Mouse (Mus musculus): ENCODE results near the gene Acta2. TPM values are rescaled to one million over a fixed set of nuclear protein-coding genes. Genes with fewer than 3 reads are reported as not detected.

The Acta2 gene
- total RNA-seq, 2 experiments from 2014 or later, result 391 to 443 TPM

- intact Hi-C loops (cut with DNase I), result no loop called here
- no peak for DNase-seq
Measured at GRCm38 (mm10) chr19:34270824-34271464, 15.6 kb upstream of the Acta2 start.

GRCm38 (mm10) chr19:34270106-34270726, 14.8 kb upstream of the Acta2 start:
- DNase-seq, result peak; percentile 22 to 36
- intact Hi-C loops (cut with DNase I), result no loop called here

GRCm38 (mm10) chr19:34268991-34269390, 13.6 kb upstream of the Acta2 start:
- intact Hi-C loops (cut with DNase I), result no loop called here
- DNase-seq, result no peak

GRCm38 (mm10) chr19:34265604-34266193, 10.3 kb upstream of the Acta2 start:
- intact Hi-C loops (cut with DNase I), result no loop called here
- DNase-seq, result peak in 1 of 2 experiments; percentile 32

GRCm38 (mm10) chr19:34262273-34262974, 7.0 kb upstream of the Acta2 start:
- no peak for DNase-seq
- intact Hi-C loops (cut with DNase I), result no loop called here

GRCm38 (mm10) chr19:34256936-34257335, 1.5 kb upstream of the Acta2 start:
- intact Hi-C loops (cut with DNase I), result no loop called here

GRCm38 (mm10) chr19:34256149-34256548, 759 bp upstream of the Acta2 start:
- no peak for DNase-seq
- intact Hi-C loops (cut with DNase I), result no loop called here

More at GRCm38 (mm10) chr19:34256936-34257335, 1.5 kb upstream of the Acta2 start:
- DNase-seq, result no peak

- DNase-seq, result peak; percentile 27 to 39
Measured at GRCm38 (mm10) chr19:34254101-34254879, 1.1 kb downstream of the Acta2 start.

GRCm38 (mm10) chr19:34252450-34252849, 2.9 kb downstream of the Acta2 start:
- intact Hi-C loops (cut with DNase I), result no loop called here
- DNase-seq, result no peak

More at GRCm38 (mm10) chr19:34254101-34254879, 1.1 kb downstream of the Acta2 start:
- intact Hi-C loops (cut with DNase I), result no loop called here

- no peak for DNase-seq
- intact Hi-C loops (cut with DNase I), result no loop called here
Measured at GRCm38 (mm10) chr19:34251900-34252299, 3.5 kb downstream of the Acta2 start.

- no peak for DNase-seq
- intact Hi-C loops (cut with DNase I), result no loop called here
Measured at GRCm38 (mm10) chr19:34250621-34251020, 4.8 kb downstream of the Acta2 start.

GRCm38 (mm10) chr19:34248558-34248957, 6.8 kb downstream of the Acta2 start:
- intact Hi-C loops (cut with DNase I), result loop anchor here (10.0 kb wide), 1 partner anchor 94 kb away; no protein-coding TSS in a partner anchor
- DNase-seq, result no peak

- peak; percentile 52 to 71 for DNase-seq
- intact Hi-C loops (cut with DNase I), result loop anchor here (1.0 to 10.0 kb wide), 5 partner anchors 89 to 393 kb away; partner anchors contain the start of gene Ifit2
Measured at GRCm38 (mm10) chr19:34244056-34244455, 11.3 kb downstream of the Acta2 start.

- intact Hi-C loops (cut with DNase I), result loop anchor here (5.0 to 10.0 kb wide), 3 partner anchors 88 to 394 kb away; partner anchors contain the start of gene Ifit2
- no peak for DNase-seq
Measured at GRCm38 (mm10) chr19:34242925-34243324, 12.5 kb downstream of the Acta2 start.

GRCm38 (mm10) chr19:34241247-34241915, 14.0 kb downstream of the Acta2 start:
- peak in 1 of 2 experiments; percentile 54 for DNase-seq

GRCm38 (mm10) chr19:34240273-34241039, 14.9 kb downstream of the Acta2 start:
- intact Hi-C loops (cut with DNase I), result loop anchor here (1.0 to 10.0 kb wide), 4 partner anchors 45 to 397 kb away; partner anchors contain the start of gene Ifit2
- no peak for DNase-seq

More at GRCm38 (mm10) chr19:34241247-34241915, 14.0 kb downstream of the Acta2 start:
- intact Hi-C loops (cut with DNase I), result loop anchor here (1.0 to 10.0 kb wide), 4 partner anchors 44 to 396 kb away; partner anchors contain the start of gene Ifit2

- no peak for DNase-seq
- intact Hi-C loops (cut with DNase I), result no loop called here
Measured at GRCm38 (mm10) chr19:34237746-34238145, 17.6 kb downstream of the Acta2 start.

GRCm38 (mm10) chr19:34236049-34236448, 19.3 kb downstream of the Acta2 start:
- no peak for DNase-seq
- intact Hi-C loops (cut with DNase I), result no loop called here

Measured in heart, postnatal 14 days (tissue).